Mouse (Mus musculus) heart, postnatal 0 days (tissue): Measurements from ENCODE around the gene Pxdc1. TPM values are rescaled to one million over a fixed set of nuclear protein-coding genes. Genes with fewer than 3 reads are reported as not detected.

Experiments used
- ATAC-seq: fragments of 200-750 bp; cut with Nextera tagmentation; 2 replicates; pipeline ENCODE4 v1.8.0; 2017; ENCODE audit warnings: low read depth, moderate number of reproducible peaks, moderate library complexity; ENCODE audit not compliant: insufficient read depth
- DNase-seq: peaks from one replicate; pipeline ENCODE4 v3.0.0-alpha.2; 2016; ENCODE audit warnings: low spot score
- H3K27ac ChIP-seq: fragments of 300-500 bp; sonication (generic); 2 replicates; pipeline ENCODE4 v1.5.1; 2014; ENCODE audit warnings: low read depth, mild to moderate bottlenecking
- H3K27me3 ChIP-seq: fragments of 300-500 bp; sonication (generic); 2 replicates; pipeline ENCODE4 v1.6.1; 2014; ENCODE audit warnings: low read length, mixed read lengths; ENCODE audit not compliant: control insufficient read depth, insufficient read depth
- H3K36me3 ChIP-seq: fragments of 300-500 bp; sonication (generic); replicated peaks from 2 replicates; pipeline ENCODE4 v1.6.1; 2014; ENCODE audit warnings: low read length, mixed read lengths; ENCODE audit not compliant: control insufficient read depth, insufficient read depth
- H3K4me1 ChIP-seq: fragments of 300-500 bp; sonication (generic); 2 replicates; pipeline ENCODE4 v1.6.1; 2014; ENCODE audit warnings: antibody characterized with exemption; ENCODE audit not compliant: control insufficient read depth, insufficient read depth
- H3K4me2 ChIP-seq: fragments of 300-500 bp; sonication (generic); 2 replicates; pipeline ENCODE4 v1.6.1; 2014; ENCODE audit warnings: low read depth, mild to moderate bottlenecking, low read length, moderate library complexity
- H3K4me3 ChIP-seq: fragments of 300-500 bp; sonication (generic); 2 replicates; pipeline ENCODE4 v1.5.1; 2014; ENCODE audit warnings: low read depth, low read length
- H3K9ac ChIP-seq: fragments of 300-500 bp; sonication (generic); replicated peaks from 2 replicates; pipeline ENCODE4 v1.6.1; 2014; ENCODE audit warnings: low read depth, low read length, mixed read lengths
- H3K9me3 ChIP-seq: fragments of 300-500 bp; sonication (generic); replicated peaks from 2 replicates; pipeline ENCODE4 v1.6.1; 2016; ENCODE audit warnings: low read length; ENCODE audit not compliant: control insufficient read depth
- CTCF ChIP-seq: IDR thresholded peaks from 2 replicates; pipeline ENCODE4 v1.5.1; 2016; ENCODE audit warnings: antibody characterized with exemption, control low read depth, low read depth
- EP300 ChIP-seq: IDR thresholded peaks from 2 replicates; pipeline ENCODE4 v1.6.1; 2016; ENCODE audit warnings: antibody characterized with exemption, low read depth
- WGBS: fragments of 180-500 bp; shearing (Covaris S2); extraction: QIAGEN DNeasy Blood & Tissue Kit; methylation state at CpG from one replicate; pipeline ENCODE4 v1.1.7; 2014; 5-methylcytosine and 5-hydroxymethylcytosine counted together
- polyA plus RNA-seq: library from polyadenylated mRNA; unstranded; fragments of >200 nt; fragmentation: Nextera tagmentation; extraction: Ambion mirVana; gene quantifications from 2 replicates; pipeline ENCODE4 v1.2.1, GENCODE M21; 2015
- total RNA-seq: library from RNA; depleted of rRNA; stranded (reverse); fragments of >200 nt; gene quantifications from 2 replicates; pipeline ENCODE4 v1.2.3, GENCODE M21; 2014; ENCODE audit warnings: low replicate concordance

Pxdc1 gene
- total and polyA plus RNA-seq, 2 experiments from 2014 or later = 16.5 to 31.2 TPM

DNA sequence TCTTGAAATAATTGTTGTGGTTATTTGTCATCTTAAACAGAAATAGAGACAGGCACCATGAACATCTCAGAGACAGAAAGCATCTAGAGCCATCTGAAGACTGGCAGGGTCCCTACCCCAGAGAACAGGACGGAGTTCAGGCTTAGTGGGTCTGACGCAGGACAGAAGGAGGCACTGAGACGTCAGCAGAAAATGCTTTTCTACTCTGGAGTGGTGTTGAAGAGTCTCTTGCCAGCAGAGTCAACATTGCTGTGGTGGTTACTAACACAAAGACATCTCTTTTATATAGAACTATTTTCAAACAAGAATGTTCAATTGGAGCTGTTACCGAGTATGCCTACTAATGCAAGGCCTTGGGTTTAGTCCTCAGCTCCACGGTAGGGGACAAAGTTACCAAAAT lies 20.1 kb upstream of the Pxdc1 start:
- Histone ChIP-seq H3K4me3 (no peak overlapping the region), H3K4me2 (no peak overlapping the region), H3K9ac (no peak overlapping the region), H3K27me3 (no peaks in the 10 kb centered on the region), H3K4me1 (0 out of 2 replicates have a peak, but pooled peaks cover 8% of the 10 kb centered on the region), H3K36me3 (no peaks in the 10 kb centered on the region), H3K27ac (no peak overlapping the region), H3K9me3 (no peaks in the 10 kb centered on the region; the same call in 1 of the 2 replicates)
- TF ChIP-seq CTCF = no peak
- TF ChIP-seq EP300 = no peak
- 77% methylated on average over 5 of the region's 5 CpGs for WGBS
- ATAC-seq (no peak), DNase-seq (no peak)

- Histone ChIP-seq H3K36me3 (no peaks in the 10 kb centered on the region), H3K9ac (no peak overlapping the region), H3K27me3 (no peaks in the 10 kb centered on the region), H3K4me2 (no peak overlapping the region), H3K9me3 (no peaks in the 10 kb centered on the region; the same call in 1 of the 2 replicates), H3K4me1 (no peaks in the 10 kb centered on the region), H3K4me3 (no peak overlapping the region), H3K27ac (no peak overlapping the region)
- no peak for DNase-seq
- WGBS = 70% methylated on average over 16 of the region's 16 CpGs
- TF ChIP-seq CTCF (no peak), EP300 (no peak)
- ATAC-seq = no peak
Measured at GRCm38 (mm10) chr13:34669919-34670865, 16.9 kb upstream of the Pxdc1 start.

DNA sequence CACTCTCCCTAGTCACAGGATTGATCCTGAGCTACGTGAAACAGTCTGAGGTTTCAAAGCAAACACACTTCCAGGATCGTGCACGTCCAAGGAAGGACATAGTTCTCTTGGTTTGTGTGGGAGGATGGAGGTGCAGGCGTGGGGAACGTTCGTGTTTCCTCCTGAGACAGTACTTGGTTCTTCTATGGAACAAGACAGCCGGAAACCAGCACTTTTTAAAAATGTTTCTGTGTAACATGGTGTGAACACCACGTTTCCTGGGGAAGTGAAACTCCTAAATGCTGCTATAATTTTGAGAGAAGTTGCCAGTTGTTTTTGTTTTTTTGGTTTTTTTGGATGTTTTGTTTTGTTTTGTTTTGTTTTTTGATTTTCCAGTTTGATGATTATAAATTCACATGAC lies 13.9 kb upstream of the Pxdc1 start:
- no peak overlapping the region for H3K4me2 ChIP-seq
- DNase-seq = no peak
- no peaks in the 10 kb centered on the region; the same call in 1 of the 2 replicates for H3K9me3 ChIP-seq
- no peak overlapping the region for H3K27ac ChIP-seq
- no peaks in the 10 kb centered on the region for H3K4me1 ChIP-seq
- H3K36me3 ChIP-seq = no peaks in the 10 kb centered on the region
- ATAC-seq = no peak
- no peaks in the 10 kb centered on the region for H3K27me3 ChIP-seq
- WGBS = 55% methylated on average over 8 of the region's 8 CpGs
- no peak overlapping the region for H3K4me3 ChIP-seq
- H3K9ac ChIP-seq = no peak overlapping the region
- TF ChIP-seq CTCF (no peak), EP300 (no peak)

- H3K4me3 ChIP-seq = no peak overlapping the region
- no peak overlapping the region for H3K9ac ChIP-seq
- no peaks in the 10 kb centered on the region for H3K4me1 ChIP-seq
- ATAC-seq (no peak), DNase-seq (no peak)
- H3K27ac ChIP-seq = no peak overlapping the region
- no peaks in the 10 kb centered on the region for H3K27me3 ChIP-seq
- H3K36me3 ChIP-seq = no peaks in the 10 kb centered on the region
- H3K4me2 ChIP-seq = no peak overlapping the region
- TF ChIP-seq CTCF (no peak), EP300 (no peak)
- H3K9me3 ChIP-seq = no peaks in the 10 kb centered on the region; the same call in 1 of the 2 replicates
- 78% methylated on average over 4 of the region's 4 CpGs for whole genome bisulfite sequencing
Measured at GRCm38 (mm10) chr13:34665074-34665473, 11.8 kb upstream of the Pxdc1 start.

DNA sequence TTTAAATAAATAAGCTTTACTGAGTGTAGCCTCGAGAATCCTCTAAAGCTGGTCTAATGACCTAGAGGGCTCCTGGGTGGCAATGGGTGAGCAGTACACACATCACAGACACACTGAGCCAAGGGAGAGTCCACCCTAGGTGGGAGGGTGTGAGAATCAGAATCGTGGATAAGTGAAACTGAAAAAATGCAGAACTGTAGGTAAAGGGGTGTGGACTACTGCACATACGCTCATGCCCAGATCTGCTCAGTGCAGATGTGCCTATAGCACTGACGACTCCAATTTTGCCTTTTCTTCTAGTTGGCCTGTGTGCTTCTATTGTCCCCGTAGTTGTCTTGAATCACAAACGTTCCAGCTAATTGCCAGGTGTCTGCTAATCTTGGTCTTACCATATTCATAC lies 10.5 kb upstream of the Pxdc1 start:
- no peak for TF ChIP-seq EP300
- TF ChIP-seq CTCF = no peak
- no peak for DNase-seq
- no peaks in the 10 kb centered on the region for H3K36me3 ChIP-seq

More for the DNA sequence above, 10.5 kb upstream of the Pxdc1 start:
- H3K27ac ChIP-seq = no peak overlapping the region
- no peaks in the 10 kb centered on the region for H3K27me3 ChIP-seq
- no peaks in the 10 kb centered on the region; the same call in 1 of the 2 replicates for H3K9me3 ChIP-seq
- WGBS = 83% methylated on average over 6 of the region's 6 CpGs
- ATAC-seq = no peak
- H3K9ac ChIP-seq = no peak overlapping the region
- no peaks in the 10 kb centered on the region for H3K4me1 ChIP-seq
- no peak overlapping the region for H3K4me2 ChIP-seq
- no peak overlapping the region for H3K4me3 ChIP-seq
